ENCODE assay signal across 8 mouse cellular contexts in genomic region chr12:110446290-110447170, GRCm38 (mm10). TPM values are rescaled to one million over a fixed set of nuclear protein-coding genes. Genes with fewer than 3 reads are reported as not detected.
DNase-seq lines count a peak whose midpoint lies in the region; ATAC-seq and TF ChIP-seq lines count a peak whose summit lies in the region.

TSS of gene Ppp2r5c (plus strand) at chr12:110447120.

- H3K36me3 ChIP-seq in embryonic facial prominence, embryonic 14.5 days (ENCODE audit: control insufficient read depth, insufficient read depth, low read length), result peaks cover 21% of the 10 kb centered on the region
- no peaks in the 10 kb centered on the region for H3K36me3 ChIP-seq in heart, adult 2 months (ENCODE audit: control insufficient read depth, insufficient read depth, low read length)
- peaks cover 19% of the 10 kb centered on the region for H3K36me3 ChIP-seq in limb, embryonic 13.5 days
- no peaks in the 10 kb centered on the region for H3K36me3 ChIP-seq in midbrain, embryonic 16.5 days (ENCODE audit: control insufficient read depth, insufficient read depth, low read length)

- intact Hi-C loops in heart, adult 2 months (cut with DNase I), result loop anchor here (1.0 to 5.0 kb wide), 2 partner anchors 252 to 291 kb away; partner anchors contain the start of gene Wdr20

- H3K4me3 ChIP-seq in embryonic facial prominence, embryonic 14.5 days (ENCODE audit: low read depth, low read length), result peak within 1 kb of the TSS; percentile 83
- H3K4me3 ChIP-seq in heart, adult 2 months, result peak within 1 kb of the TSS; percentile 72
- peak within 1 kb of the TSS; percentile 85 for H3K4me3 ChIP-seq in limb, embryonic 13.5 days
- peak within 1 kb of the TSS; percentile 94 for H3K4me3 ChIP-seq in midbrain, embryonic 16.5 days (ENCODE audit: low read depth, low read length)

- no peaks in the 10 kb centered on the region for H3K4me1 ChIP-seq in embryonic facial prominence, embryonic 14.5 days (ENCODE audit: control insufficient read depth, insufficient read depth, low read length)
- H3K4me1 ChIP-seq in heart, adult 2 months (ENCODE audit: control insufficient read depth, insufficient read depth, low read length), result peaks cover 2% of the 10 kb centered on the region; the same call in 1 of the 2 replicates
- H3K4me1 ChIP-seq in limb, embryonic 13.5 days, result peaks cover 13% of the 10 kb centered on the region
- peaks cover 19% of the 10 kb centered on the region for H3K4me1 ChIP-seq in midbrain, embryonic 16.5 days (ENCODE audit: control insufficient read depth, insufficient read depth, low read length)

- H3K27me3 ChIP-seq in embryonic facial prominence, embryonic 14.5 days (replicated peaks; ENCODE audit: control insufficient read depth, insufficient read depth, low read length), result no peaks in the 10 kb centered on the region
- no peaks in the 10 kb centered on the region for H3K27me3 ChIP-seq in heart, adult 2 months (ENCODE audit: control insufficient read depth, insufficient read depth, low read length)
- peaks cover 10% of the 10 kb centered on the region; the same call in 1 of the 2 replicates for H3K27me3 ChIP-seq in limb, embryonic 13.5 days
- no peaks in the 10 kb centered on the region for H3K27me3 ChIP-seq in midbrain, embryonic 16.5 days (ENCODE audit: control insufficient read depth, insufficient read depth, low read depth, low read length)

- peak within 1 kb of the TSS; percentile 94 for H3K27ac ChIP-seq in embryonic facial prominence, embryonic 14.5 days (replicated peaks; ENCODE audit: low read depth, low read length)
- H3K27ac ChIP-seq in heart, adult 2 months, result peak within 1 kb of the TSS; percentile 89
- H3K27ac ChIP-seq in limb, embryonic 13.5 days, result peak within 1 kb of the TSS; percentile 93
- peak within 1 kb of the TSS; percentile 94 for H3K27ac ChIP-seq in midbrain, embryonic 16.5 days (ENCODE audit: low read length)

- H3K79me2 ChIP-seq in heart, adult 2 months (replicated peaks; ENCODE audit: control insufficient read depth, insufficient read depth, low read length), result no peaks in the 10 kb centered on the region

- WGBS in embryonic facial prominence, embryonic 14.5 days, result under 1% methylated on average over 46 of the region's 86 CpGs
- WGBS in heart, adult 2 months, result 1% methylated on average over 69 of the region's 86 CpGs
- under 1% methylated on average over 56 of the region's 86 CpGs for WGBS in limb, embryonic 13.5 days
- WGBS in midbrain, embryonic 16.5 days, result under 1% methylated on average over 71 of the region's 86 CpGs

- peak; percentile 75 for TF ChIP-seq POLR2A in heart, adult 2 months (IDR thresholded peaks at IDR 0.05; ENCODE audit: insufficient read depth, low read depth, low read length)

- no peak for TF ChIP-seq EP300 in heart, adult 2 months (IDR thresholded peaks at IDR 0.05; ENCODE audit: insufficient read depth, low read depth, low read length)

- peak within 1 kb of the TSS; percentile 86 for H3K4me2 ChIP-seq in embryonic facial prominence, embryonic 14.5 days (ENCODE audit: low read depth, low read length)
- H3K4me2 ChIP-seq in limb, embryonic 13.5 days (replicated peaks), result peak within 1 kb of the TSS; percentile 80
- peak within 1 kb of the TSS; percentile 81 for H3K4me2 ChIP-seq in midbrain, embryonic 16.5 days (ENCODE audit: low read length)

- peak; percentile 87 for DNase-seq in 3T3-L1 (ENCODE audit: low read depth, low spot score)
- DNase-seq in adrenal gland, postnatal 4 days (ENCODE audit: low spot score in 2 of 2), result peak; percentile 90 to 94
- DNase-seq in embryonic facial prominence, embryonic 14.5 days (ENCODE audit: low spot score), result peak; percentile 97
- DNase-seq in heart, adult 2 months, result peak; percentile 95 to 96
- peak; percentile 93 to 97 for DNase-seq in kidney, adult 8-10 months
- peak; percentile 89 to 96 for DNase-seq in spleen, postnatal 10 days (ENCODE audit: low spot score in 2 of 2)

- no peak for TF ChIP-seq CTCF in heart, adult 2 months (IDR thresholded peaks at IDR 0.05)

- ATAC-seq in embryonic facial prominence, embryonic 14.5 days (ENCODE audit: low read depth), result peak; percentile 97
- peak; percentile 95 for ATAC-seq in limb, embryonic 13.5 days (ENCODE audit: low FRiP score, low read depth)
- ATAC-seq in midbrain, embryonic 16.5 days, result peak; percentile 95

- no peaks in the 10 kb centered on the region for H3K9me3 ChIP-seq in embryonic facial prominence, embryonic 14.5 days (ENCODE audit: control insufficient read depth, low read length)
- no peaks in the 10 kb centered on the region for H3K9me3 ChIP-seq in limb, embryonic 13.5 days
- H3K9me3 ChIP-seq in midbrain, embryonic 16.5 days (replicated peaks; ENCODE audit: control insufficient read depth, low read length, poor library complexity, severe bottlenecking), result no peaks in the 10 kb centered on the region

- peak within 1 kb of the TSS; percentile 79 for H3K9ac ChIP-seq in embryonic facial prominence, embryonic 14.5 days (ENCODE audit: low read depth, low read length)
- peak within 1 kb of the TSS; percentile 81 for H3K9ac ChIP-seq in heart, adult 2 months (ENCODE audit: low read depth, low read length)
- peak within 1 kb of the TSS; percentile 85 for H3K9ac ChIP-seq in limb, embryonic 13.5 days
- H3K9ac ChIP-seq in midbrain, embryonic 16.5 days (ENCODE audit: low read depth, low read length), result peak within 1 kb of the TSS; percentile 90

RNA-seq across cellular contexts. Expression of gene Ppp2r5c, which starts in this region (rescaled TPM):
- 100 to 1,000 TPM; 150 to 153 TPM for total RNA-seq in adrenal gland, postnatal 4 days (2021)
- polyA plus RNA-seq in embryonic facial prominence, embryonic 14.5 days (2014; fragmentation: Nextera tagmentation; extraction: Ambion mirVana), result 133 and 155 TPM in 2 replicates
- total RNA-seq in heart, adult 2 months (2021), result 10 to 100 TPM; 90.9 to 93.7 TPM
- 41.7 and 73.9 TPM in 2 replicates for polyA plus RNA-seq in heart, adult 2 months (2012; rRNA removed)
- polyA plus RNA-seq in limb, embryonic 13.5 days (2015; fragmentation: Nextera tagmentation; extraction: Ambion mirVana), result 146 and 149 TPM in 2 replicates
- polyA plus RNA-seq in midbrain, embryonic 16.5 days (2015; fragmentation: Nextera tagmentation; extraction: Ambion mirVana), result 144 and 147 TPM in 2 replicates

Comparison
In these comparisons a context has a peak if more than half of its experiments do, and no peak if none do; other contexts are left out.
1. Peak in every context shown above with its lines: DNase-seq, ATAC-seq, H3K4me3 ChIP-seq and H3K27ac ChIP-seq.